Mouse (Mus musculus): Measurements from ENCODE around the gene Fam117a.
A peak's percentile ranks its signal among the peaks of the same experiment; 100 is the strongest.
"Not testable (repeated sequence)": the region's sequence is repeated elsewhere in the genome, so short reads cannot be mapped to it uniquely, and the experiment has no call there.

Gene Fam117a

DNA sequence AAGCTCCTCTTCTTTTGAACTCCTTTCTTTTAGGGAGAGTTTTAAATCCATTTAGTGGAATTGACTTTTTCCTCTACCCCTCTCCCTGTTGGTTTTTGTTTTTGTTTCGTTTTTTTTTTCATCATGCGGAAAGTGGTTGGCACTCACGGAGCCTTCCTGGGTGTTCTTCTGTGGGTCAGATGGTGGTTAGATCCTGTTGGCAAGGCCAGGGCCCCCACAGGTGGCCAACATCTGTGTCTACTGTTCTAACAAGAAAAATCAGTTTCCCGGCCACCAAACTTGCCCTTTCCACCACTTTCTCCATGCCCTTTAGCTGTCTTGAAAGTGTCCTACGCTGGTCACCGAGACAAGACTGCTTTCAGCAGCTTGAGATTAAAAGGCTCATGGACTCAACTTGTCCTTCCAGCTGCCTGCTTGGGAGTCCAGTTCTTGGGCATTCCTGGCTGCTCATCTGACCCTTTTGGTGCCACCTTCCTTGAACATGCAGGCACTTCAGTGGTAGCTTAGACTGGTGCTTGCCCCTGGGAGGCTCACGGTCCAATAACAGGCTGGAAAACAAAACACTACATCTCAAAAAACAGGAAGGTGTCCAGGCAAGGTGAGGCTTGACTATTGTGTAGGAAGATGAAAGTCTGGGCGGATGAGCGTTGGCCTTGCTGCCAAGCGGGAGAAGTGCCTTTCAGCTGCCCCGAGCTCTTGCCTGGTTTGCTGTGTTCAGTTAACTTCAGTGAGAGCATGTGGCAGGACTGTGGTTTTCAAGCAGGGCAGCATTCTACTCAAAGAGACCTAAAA is 56.1 kb downstream of the Fam117a start:
- no peak for ATAC-seq (ENCODE audit: low TSS enrichment)

- ATAC-seq (ENCODE audit: low TSS enrichment): no peak
Measured at GRCm38 (mm10) chr11:95393500-95393816, 56.6 kb downstream of the Fam117a start.

GRCm38 (mm10) chr11:95394112-95394511 is 57.3 kb downstream of the Fam117a start:
- no peak for ATAC-seq (ENCODE audit: low TSS enrichment)

- no peak for ATAC-seq (ENCODE audit: low TSS enrichment)
Measured at GRCm38 (mm10) chr11:95396548-95396947, 59.7 kb downstream of the Fam117a start.

DNA sequence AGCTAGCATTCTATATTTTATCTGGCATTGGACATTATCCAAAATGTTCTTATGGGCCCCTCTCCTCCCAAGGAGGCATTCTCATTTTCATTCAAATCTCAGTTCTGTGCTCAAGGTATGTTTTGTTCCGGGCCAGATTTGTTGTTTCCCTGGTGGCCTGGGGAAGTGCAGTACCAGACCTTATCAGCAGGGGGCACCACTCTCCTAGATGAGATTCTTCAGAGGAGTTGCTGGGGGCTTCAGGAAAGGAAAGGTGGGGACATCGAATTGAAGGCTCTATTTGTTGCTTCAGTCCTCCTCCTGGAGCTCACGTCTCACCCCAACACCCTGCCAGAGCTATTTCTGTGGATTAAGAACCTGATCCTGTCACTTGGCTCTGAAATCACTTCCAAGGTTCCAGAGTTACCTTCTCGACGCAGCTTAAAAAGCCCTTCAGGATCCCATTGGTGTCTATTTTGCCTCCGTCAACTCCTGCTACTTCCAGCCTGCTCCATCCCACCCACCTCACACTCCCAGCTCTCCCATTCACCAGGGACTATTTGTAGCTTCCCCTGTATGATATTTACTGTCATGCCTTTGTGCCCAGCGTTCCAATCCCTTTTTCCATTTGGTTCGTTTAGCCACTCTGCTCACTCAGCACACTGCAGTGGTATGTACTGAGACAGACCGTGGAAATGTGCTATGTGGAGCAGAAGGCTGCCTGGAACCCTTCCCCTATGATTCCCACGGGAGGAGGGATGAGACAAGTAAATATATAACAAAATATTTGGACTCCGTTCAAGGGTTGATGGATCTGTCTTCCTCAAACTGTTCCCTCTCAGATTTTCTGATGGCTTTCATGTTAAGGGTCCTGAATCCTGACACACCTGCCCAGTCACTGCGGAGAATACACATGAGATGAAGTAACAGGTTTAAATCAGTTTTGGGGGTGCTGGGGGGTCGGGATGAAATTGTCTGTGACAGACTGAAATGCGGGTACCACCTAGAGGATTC is 61.3 kb downstream of the Fam117a start:
- peak; percentile 66 for ATAC-seq (ENCODE audit: low TSS enrichment)

DNA sequence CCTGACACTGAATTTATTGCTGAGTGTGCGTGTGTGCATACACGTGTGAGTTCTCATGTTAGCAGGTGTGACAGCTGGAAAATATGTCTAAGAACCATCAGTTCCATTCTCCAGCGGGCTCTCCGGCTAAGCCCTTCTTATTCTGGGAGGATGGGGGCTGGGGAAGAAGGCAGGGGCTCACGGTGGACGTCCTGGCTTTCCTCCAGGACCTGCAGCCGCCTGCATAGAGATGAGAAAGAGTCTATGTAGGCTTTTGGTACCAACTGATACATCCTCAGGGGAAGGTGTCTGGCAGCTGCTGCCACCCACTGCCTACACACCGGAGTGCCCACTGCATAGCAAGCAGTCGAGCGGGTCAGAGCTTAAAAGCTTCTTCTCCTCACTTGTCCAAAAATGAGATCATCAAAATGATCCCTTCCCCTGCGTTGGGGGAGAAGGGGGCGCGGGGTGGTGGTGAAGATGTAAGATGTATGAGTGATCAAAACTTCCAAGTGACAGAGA is 62.8 kb downstream of the Fam117a start:
- ATAC-seq (ENCODE audit: low TSS enrichment): no peak

GRCm38 (mm10) chr11:95401568-95401967 is 64.8 kb downstream of the Fam117a start:
- ATAC-seq (ENCODE audit: low TSS enrichment): no peak

DNA sequence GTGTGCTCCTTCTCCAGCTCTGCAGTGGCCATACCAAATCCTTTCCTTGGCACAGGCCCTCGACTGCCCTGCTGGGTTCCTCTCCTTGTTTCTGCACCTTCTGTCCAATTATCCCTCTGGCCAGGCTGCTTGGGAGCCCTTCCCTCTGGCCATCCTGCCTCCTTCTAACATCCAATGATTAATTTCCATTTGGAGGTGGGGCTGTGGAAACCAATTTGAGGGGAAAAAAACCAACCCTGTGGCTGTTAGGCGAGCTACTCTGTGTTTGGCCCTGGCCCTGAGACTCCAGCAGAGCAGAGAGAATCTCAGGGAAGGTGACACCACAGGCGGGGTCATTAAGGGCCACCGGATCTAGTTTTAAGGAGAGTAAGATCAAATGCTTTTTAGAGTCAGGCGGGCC is 65.4 kb downstream of the Fam117a start:
- ATAC-seq (ENCODE audit: low TSS enrichment): no peak

DNA sequence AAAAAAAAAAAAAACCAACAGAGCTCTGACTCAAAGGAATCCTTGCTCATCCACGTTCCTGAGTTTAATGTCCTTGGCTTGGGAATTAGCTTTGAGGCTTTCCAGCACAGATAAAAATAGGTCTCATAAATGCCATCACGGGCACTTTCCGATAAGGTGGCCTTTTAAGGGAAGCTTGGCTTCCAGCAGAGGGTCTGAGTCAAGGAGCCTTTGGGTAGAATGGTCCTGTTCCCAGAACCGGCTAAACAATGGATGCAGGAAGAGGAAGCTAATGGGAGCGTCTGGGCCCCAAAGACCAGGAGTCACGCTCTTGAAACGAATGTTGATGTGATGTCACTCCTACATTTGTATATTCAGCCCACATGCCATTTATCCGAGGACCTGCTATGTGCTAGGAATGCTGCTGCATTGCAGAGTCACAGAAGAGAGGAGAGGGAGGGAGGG is 65.9 kb downstream of the Fam117a start:
- no peak for ATAC-seq (ENCODE audit: low TSS enrichment)

- ATAC-seq (ENCODE audit: low TSS enrichment): no peak
Measured at GRCm38 (mm10) chr11:95403382-95404340, 66.8 kb downstream of the Fam117a start.

- ATAC-seq (ENCODE audit: low TSS enrichment): no peak
Measured at GRCm38 (mm10) chr11:95405771-95406170, 69.0 kb downstream of the Fam117a start.

- ATAC-seq (ENCODE audit: low TSS enrichment): not testable (repeated sequence)
Measured at GRCm38 (mm10) chr11:95406398-95406797, 69.6 kb downstream of the Fam117a start.

DNA sequence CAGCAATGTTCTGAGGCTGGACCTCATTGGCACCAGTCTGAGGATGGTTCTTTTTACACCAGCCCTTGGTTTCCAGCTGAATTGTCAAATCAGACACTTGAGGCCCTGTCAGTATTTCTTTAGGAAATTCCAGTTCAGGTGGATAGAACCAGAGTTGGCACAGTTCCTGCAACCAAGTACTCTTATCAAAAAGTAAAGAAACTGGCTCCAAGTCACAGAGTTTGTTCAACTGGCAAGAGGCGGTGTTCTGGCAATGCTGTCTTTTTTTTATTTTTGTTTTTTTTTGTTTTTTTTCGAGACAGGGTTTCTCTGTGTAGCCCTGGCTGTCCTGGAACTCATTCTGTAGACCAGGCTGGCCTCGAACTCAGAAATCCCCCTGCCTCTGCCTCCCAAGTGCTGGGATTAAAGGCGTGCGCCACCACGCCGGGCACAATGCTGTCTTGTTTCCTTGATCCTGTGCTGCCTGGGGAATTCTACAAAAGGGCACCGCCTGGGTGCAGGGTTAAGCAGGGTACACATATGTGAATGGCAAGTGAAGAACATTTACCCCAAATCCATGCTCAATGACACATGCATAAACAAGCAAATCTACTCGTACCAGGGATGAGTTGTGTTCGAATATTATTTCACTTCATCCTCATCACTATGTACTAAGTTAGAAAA is 72.8 kb downstream of the Fam117a start:
- no peak for ATAC-seq (ENCODE audit: low TSS enrichment)

- no peak for ATAC-seq (ENCODE audit: low TSS enrichment)
Measured at GRCm38 (mm10) chr11:95411453-95412013, 74.7 kb downstream of the Fam117a start.

DNA sequence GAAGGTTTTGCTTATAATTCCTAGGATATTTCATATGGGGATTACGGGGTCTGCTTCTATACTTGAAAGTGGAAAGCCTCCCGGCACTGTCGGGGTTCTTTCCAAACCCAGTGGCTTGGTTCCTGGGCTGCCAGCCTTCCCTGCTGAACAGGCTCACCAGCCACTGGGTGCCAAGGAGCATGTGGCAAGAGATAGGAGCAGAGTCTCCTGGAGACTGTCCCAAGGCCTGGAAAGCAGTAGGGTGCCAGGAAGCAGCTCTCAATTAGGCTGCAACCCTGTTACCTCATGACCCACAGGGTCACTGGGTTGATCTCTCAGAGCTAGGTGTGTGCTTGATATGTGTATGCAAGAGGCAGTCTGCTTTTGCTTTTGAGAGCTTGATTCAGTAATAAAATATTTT is 75.8 kb downstream of the Fam117a start:
- no peak for ATAC-seq (ENCODE audit: low TSS enrichment)

GRCm38 (mm10) chr11:95413641-95414535 is 77.1 kb downstream of the Fam117a start, which contains the start of gene Spop:
Spop (plus strand) TSS chr11:95414080.
- ATAC-seq (ENCODE audit: low TSS enrichment): peak; percentile 82

DNA sequence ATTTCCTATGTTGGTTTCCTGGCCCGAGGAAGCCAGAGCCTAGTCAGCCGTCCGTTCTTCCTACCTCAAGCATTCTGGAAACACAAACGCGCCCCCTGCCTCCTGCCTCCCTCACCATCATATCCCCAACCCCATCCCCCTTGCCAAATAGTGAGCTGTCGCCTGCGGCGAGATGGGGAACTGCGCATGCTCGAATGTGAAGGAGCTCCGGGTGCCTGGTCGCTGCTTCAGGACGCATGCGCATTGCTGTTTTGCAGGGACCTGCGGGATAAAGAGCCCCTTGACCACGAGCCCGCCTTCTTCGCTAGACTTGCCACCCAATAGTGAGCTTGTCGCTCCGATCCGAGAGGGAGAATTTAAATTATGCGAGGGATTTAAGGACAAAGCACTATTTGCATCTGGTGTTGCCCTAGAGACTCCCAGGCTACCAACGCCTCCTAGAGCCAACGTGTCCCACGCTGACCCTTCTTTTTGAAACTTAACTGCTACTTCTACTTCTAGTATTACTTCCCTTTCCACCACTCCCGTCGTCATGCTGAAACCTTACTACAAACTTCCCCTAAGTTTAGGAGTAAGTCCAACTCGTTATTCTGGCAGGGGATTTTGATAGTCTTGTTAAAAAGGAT is 77.8 kb downstream of the Fam117a start:
- ATAC-seq (ENCODE audit: low TSS enrichment): peak; percentile 91

DNA sequence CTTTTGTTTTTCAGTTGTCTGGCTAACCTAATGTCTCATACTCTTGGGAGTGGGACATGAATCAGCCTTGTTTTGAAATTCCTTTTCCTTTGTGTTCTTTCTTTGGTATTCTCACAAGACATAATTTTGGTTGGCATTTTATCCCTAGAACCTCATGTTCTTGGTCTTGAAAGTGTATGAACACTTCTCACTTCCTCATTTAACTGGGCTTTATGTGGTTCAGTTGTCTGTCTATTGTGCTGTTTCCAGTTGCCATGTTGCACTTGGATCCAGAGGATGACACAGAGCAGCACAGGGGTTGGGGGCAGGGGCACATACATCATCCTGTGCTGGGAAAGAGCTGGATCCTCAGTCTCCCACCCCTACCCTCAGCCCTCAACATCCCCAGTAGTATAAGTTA is 79.1 kb downstream of the Fam117a start:
- ATAC-seq (ENCODE audit: low TSS enrichment): no peak

DNA sequence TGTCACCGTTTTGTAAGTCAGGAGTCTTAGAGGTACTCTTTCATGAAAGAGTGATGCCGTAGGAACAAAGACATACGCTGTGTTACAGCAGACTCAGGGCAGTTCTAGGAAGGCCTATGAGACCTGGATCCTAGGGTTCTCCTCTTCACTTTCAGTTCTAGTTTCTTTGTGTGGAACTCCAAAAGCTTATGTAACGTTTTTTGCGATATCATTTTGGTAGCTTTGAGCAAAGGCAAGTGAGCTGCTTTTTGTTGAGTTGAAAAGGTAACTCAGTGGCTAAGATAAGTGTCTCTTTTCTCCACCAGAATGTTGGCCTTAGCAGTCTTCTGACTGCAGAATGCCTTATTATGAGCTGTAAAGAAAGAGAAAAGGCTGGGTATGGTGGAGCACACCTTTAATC is 80.5 kb downstream of the Fam117a start:
- no peak for ATAC-seq (ENCODE audit: low TSS enrichment)

All from frontal cortex, adult (tissue).